Mouse (Mus musculus): ENCODE measurements at regions not wholly inside any gene's neighbourhood (a gene's known extent, or its start where the extent isn't known, plus 50 kb on each side); places are given as distances from the start of the nearest gene placed in this dataset.
A peak's percentile ranks its signal among the peaks of the same experiment; 100 is the strongest.

- no peak for TF ChIP-seq EP300 (optimal IDR thresholded peaks at IDR 0.05)
- peak; percentile 89 for TF ChIP-seq CTCF (IDR thresholded peaks at IDR 0.05; ENCODE audit: low read depth)
Observed at GRCm38 (mm10) chr6:98525286-98525685, 182.7 kb upstream of the Gm765 start.
